Mouse (Mus musculus) brown adipose tissue, adult 24 weeks (tissue): ENCODE data around the gene Gm3033. TPM values are rescaled to one million over a fixed set of nuclear protein-coding genes. Genes with fewer than 3 reads are reported as not detected.
"Not testable (repeated sequence)": the region's sequence is repeated elsewhere in the genome, so short reads cannot be mapped to it uniquely, and the experiment has no call there.

Experiments
- H3K27ac ChIP-seq: fragments of 200-500 bp; replicated peaks from 2 replicates; pipeline ENCODE4 v1.5.1; 2012; ENCODE audit warnings: low read depth, mild to moderate bottlenecking, low read length
- H3K4me1 ChIP-seq: fragments of 200-500 bp; 2 replicates; pipeline ENCODE4 v1.6.1; 2012; ENCODE audit warnings: low read length, mixed read lengths; ENCODE audit not compliant: control insufficient read depth, insufficient read depth, insufficient read length
- H3K4me3 ChIP-seq: fragments of 200-500 bp; 2 replicates; pipeline ENCODE4 v1.5.1; 2012; ENCODE audit warnings: low read depth, mild to moderate bottlenecking, low read length, moderate library complexity; ENCODE audit not compliant: insufficient read depth
- polyA plus RNA-seq: library from polyadenylated mRNA; stranded (reverse); fragments of >200 nt; gene quantifications from 2 replicates; pipeline ENCODE4 v1.2.4, GENCODE M21; 2012; ENCODE audit not compliant: missing spikeins, insufficient read depth, insufficient read length

Gm3033 gene
- not detected in 2 replicates for polyA plus RNA-seq

- not testable (repeated sequence) for H3K27ac ChIP-seq, H3K4me1 ChIP-seq, H3K4me3 ChIP-seq
These were observed at the start of gene Gm3033 for GRCm38 (mm10) chr14:3845945-3846344. TSS of gene Gm3033 (plus strand) at chr14:3846245.

DNA sequence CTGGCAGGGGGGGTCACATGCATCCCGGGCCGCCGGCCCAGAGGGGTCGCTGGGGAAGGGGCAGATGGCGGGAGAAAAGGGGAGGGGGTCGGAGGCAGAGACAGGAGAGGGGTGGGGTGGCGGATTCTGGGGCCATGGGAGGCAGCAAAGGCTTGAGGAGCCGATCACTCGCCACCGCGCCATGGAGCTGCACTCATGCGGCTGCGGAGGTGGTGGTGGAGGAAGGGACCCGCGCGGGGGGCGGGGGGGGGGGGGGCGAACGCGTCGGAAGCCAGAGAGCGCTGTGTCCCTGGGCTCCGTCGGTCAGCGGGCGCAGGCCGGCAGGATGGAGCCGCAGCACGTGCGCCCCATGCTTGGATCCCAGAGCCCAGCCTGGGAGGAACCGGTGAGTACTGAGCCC lies 36.3 kb upstream of the Gm3033 start, which contains the start of gene Gm3002:
Gene Gm3002 (plus strand): TSS at position 301 of the 400 bp plus-strand sequence.
- not testable (repeated sequence) for H3K4me1 ChIP-seq, H3K4me3 ChIP-seq, H3K27ac ChIP-seq

DNA sequence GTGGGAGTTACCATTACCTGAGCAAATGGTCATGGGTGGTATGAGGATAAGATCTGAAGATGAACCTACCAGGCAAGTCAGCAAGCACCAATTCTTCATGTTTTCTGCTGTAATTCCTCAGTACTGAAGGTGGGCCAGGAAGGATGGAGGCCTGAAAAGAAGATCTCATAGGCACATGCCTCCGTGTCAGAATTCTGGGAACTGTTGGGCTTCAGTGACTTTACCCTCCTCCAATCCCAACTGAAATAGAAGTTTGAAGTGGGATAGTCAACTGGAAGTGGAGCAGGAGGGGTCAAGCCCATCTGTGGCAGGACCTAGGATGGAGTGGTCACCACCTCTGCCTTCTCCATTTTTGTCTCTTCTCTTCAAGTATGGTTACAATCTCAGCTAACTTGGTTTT lies 37.8 kb downstream of the Gm3033 start, which contains the start of gene Gm2916:
Gene Gm2916 (plus strand): TSS at position 301 of the 400 bp plus-strand sequence.
- not testable (repeated sequence) for H3K27ac ChIP-seq, H3K4me1 ChIP-seq, H3K4me3 ChIP-seq

Other genes starting within 250 kb of the Gm3033 start
- gene Gm3012, start 211.7 kb upstream of the Gm3033 start, polyA plus RNA-seq = not detected in 2 replicates
- not detected in 2 replicates for gene Gm3020, start 194.2 kb upstream of the Gm3033 start, polyA plus RNA-seq
- not detected in 2 replicates for gene Gm3043, start 157.5 kb upstream of the Gm3033 start, polyA plus RNA-seq
- not detected in 2 replicates for gene Gm3002, start 36.2 kb upstream of the Gm3033 start, polyA plus RNA-seq
- not detected in 2 replicates for gene Gm2916, start 37.9 kb downstream of the Gm3033 start, polyA plus RNA-seq
- not detected in 2 replicates for gene Gm3029, start 85.5 kb downstream of the Gm3033 start, polyA plus RNA-seq
- gene Gm3095, start 117.3 kb downstream of the Gm3033 start, polyA plus RNA-seq = not detected in 2 replicates
- not detected in 2 replicates for gene Gm3099, start 152.1 kb downstream of the Gm3033 start, polyA plus RNA-seq
- gene Gm5796, start 177.7 kb downstream of the Gm3033 start, polyA plus RNA-seq = not detected in 2 replicates
- not detected in 2 replicates for gene Gm3115, start 237.9 kb downstream of the Gm3033 start, polyA plus RNA-seq